Mouse (Mus musculus) erythroid progenitor cell, adult 5-6 weeks (primary cell): ENCODE results near the gene Nin. TPM values are rescaled to one million over a fixed set of nuclear protein-coding genes. Genes with fewer than 3 reads are reported as not detected.

ENCODE experiments used
- ATAC-seq: replicated peaks from 2 replicates; pipeline ENCODE4 v1.8.0; 2016; ENCODE audit warnings: moderate number of reproducible peaks, mild to moderate bottlenecking, moderate TSS enrichment, inconsistent platforms; ENCODE audit not compliant: poor library complexity, low FRiP score, severe bottlenecking
- total RNA-seq, 2 experiments: library from RNA; stranded (forward) in 1 of 2; stranded (reverse) in 1 of 2; fragments of 150-400 nt in 1 of 2; fragments of 186-747, 209-891 nt in 1 of 2; gene quantifications; 2 replicates each; pipeline versions ENCODE4 v1.2.3 to v1.2.4; 2015 to 2017; ENCODE audit warnings: low replicate concordance in 2 of 2

Gene Nin
- total RNA-seq, 2 experiments from 2014 or later = 30.4 to 36.0 TPM

GRCm38 (mm10) chr12:69968154-69968553 is 145.4 kb downstream of the Nin start:
- ATAC-seq = no peak

- ATAC-seq = no peak
These were observed 146.4 kb downstream of the Nin start for GRCm38 (mm10) chr12:69967112-69967511.

GRCm38 (mm10) chr12:69966071-69966470 is 147.4 kb downstream of the Nin start:
- ATAC-seq = no peak

GRCm38 (mm10) chr12:69965644-69966043 is 147.9 kb downstream of the Nin start:
- ATAC-seq = no peak

GRCm38 (mm10) chr12:69963141-69963540 is 150.4 kb downstream of the Nin start:
- no peak for ATAC-seq

GRCm38 (mm10) chr12:69962468-69962867 is 151.0 kb downstream of the Nin start:
- ATAC-seq = peak; percentile 89

Other genes starting within 250 kb of the Nin start
- 6.1 and 12.6 TPM in 2 replicates for gene Atl1, start 221.1 kb downstream of the Nin start, total RNA-seq (2015; ENCODE audit: low replicate concordance)
- 11.7 and 25.8 TPM in 2 replicates for gene Atl1, start 221.1 kb downstream of the Nin start, total RNA-seq (2017; ENCODE audit: low replicate concordance)
- 202 and 224 TPM in 2 replicates for gene Map4k5, start 220.5 kb downstream of the Nin start, total RNA-seq (2015; ENCODE audit: low replicate concordance)
- gene Map4k5, start 220.5 kb downstream of the Nin start, total RNA-seq (2017; ENCODE audit: low replicate concordance) = 300 and 358 TPM in 2 replicates
- 144 and 186 TPM in 2 replicates for gene Sav1, start 126.7 kb downstream of the Nin start, total RNA-seq (2015; ENCODE audit: low replicate concordance)
- gene Sav1, start 126.7 kb downstream of the Nin start, total RNA-seq (2017; ENCODE audit: low replicate concordance) = 87.7 and 131 TPM in 2 replicates
- not detected in 2 replicates for gene Abhd12b, start 40.4 kb upstream of the Nin start, total RNA-seq (2015; ENCODE audit: low replicate concordance)
- gene Abhd12b, start 40.4 kb upstream of the Nin start, total RNA-seq (2017; ENCODE audit: low replicate concordance) = not detected in 2 replicates
- gene Pygl, start 117.8 kb upstream of the Nin start, total RNA-seq (2015; ENCODE audit: low replicate concordance) = 20.5 and 22.2 TPM in 2 replicates
- gene Pygl, start 117.8 kb upstream of the Nin start, total RNA-seq (2017; ENCODE audit: low replicate concordance) = 29.8 and 31.7 TPM in 2 replicates
- not detected in 2 replicates for gene Trim9, start 233.9 kb upstream of the Nin start, total RNA-seq (2015; ENCODE audit: low replicate concordance)
- gene Trim9, start 233.9 kb upstream of the Nin start, total RNA-seq (2017; ENCODE audit: low replicate concordance) = not detected in 2 replicates